ENCODE assay signal across 1 mouse cellular context in the genomic region with DNA sequence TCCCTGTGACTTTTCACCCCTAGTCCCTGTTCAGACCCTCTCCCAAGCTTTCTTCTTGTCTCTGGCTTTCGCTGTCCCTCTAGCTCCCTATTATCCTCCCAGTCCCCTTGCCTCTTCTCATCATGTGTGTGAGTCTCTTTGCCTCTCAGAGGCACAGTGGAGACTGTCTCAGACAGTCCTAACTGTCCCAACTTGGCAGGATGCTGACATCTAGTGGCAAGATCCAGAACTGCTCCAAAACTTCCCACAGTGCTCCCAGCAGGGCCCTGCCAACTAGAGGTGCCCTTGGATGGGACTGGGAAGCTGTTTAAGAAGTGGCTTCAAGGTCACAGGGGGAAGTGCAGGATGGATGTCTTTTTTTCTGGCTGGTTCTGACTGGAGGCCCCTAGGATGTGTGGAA.
A peak's percentile ranks its signal among the peaks of the same experiment; 100 is the strongest.
TF ChIP-seq lines count a peak whose summit lies in the region.

No protein-coding gene starts in this region.

TF ChIP-seq in CH12.LX, 34 proteins besides CTCF, POLR2A, EP300 and RAD21 (continued from another document):
- TF ChIP-seq IRF4 (IDR thresholded peaks at IDR 0.05; ENCODE audit: low read depth, low read length) (0 out of 2 replicates have a peak, but pooled peaks have one; percentile 16), ZKSCAN1 (IDR thresholded peaks at IDR 0.05; ENCODE audit: borderline replicate concordance, low read depth, low read length) (no peak), ELF1 (IDR thresholded peaks at IDR 0.05; ENCODE audit: low read depth, low read length) (no peak), CHD2 (IDR thresholded peaks at IDR 0.05; ENCODE audit: low read length) (no peak), NELFE (IDR thresholded peaks at IDR 0.05; ENCODE audit: low read depth, low read length) (peak; percentile 29; the same call in 1 of the 2 replicates)
